Mouse (Mus musculus) forebrain, embryonic 14.5 days (tissue): ENCODE measurements around the gene Nipa1. TPM values are rescaled to one million over a fixed set of nuclear protein-coding genes. Genes with fewer than 3 reads are reported as not detected.

Source experiments
- ATAC-seq: fragments of 200-750 bp; cut with Nextera tagmentation; 2 replicates; pipeline ENCODE4 v1.8.0; 2017; ENCODE audit warnings: mild to moderate bottlenecking, moderate library complexity
- DNase-seq: peaks from one replicate; pipeline ENCODE4 v3.0.0-alpha.2; 2015; ENCODE audit warnings: low spot score
- H3K27ac ChIP-seq: fragments of 300-500 bp; sonication (generic); 2 replicates; pipeline ENCODE4 v1.5.1; 2014; ENCODE audit warnings: low read depth, mild to moderate bottlenecking, control low read depth, low read length, moderate library complexity
- H3K27me3 ChIP-seq: fragments of 300-500 bp; sonication (generic); replicated peaks from 2 replicates; pipeline ENCODE4 v1.6.1; 2014; ENCODE audit warnings: low read length, control low read depth, mixed read lengths; ENCODE audit not compliant: control insufficient read depth, insufficient read depth
- H3K36me3 ChIP-seq: fragments of 300-500 bp; sonication (generic); 2 replicates; pipeline ENCODE4 v1.6.1; 2014; ENCODE audit warnings: low read length, control low read depth; ENCODE audit not compliant: control insufficient read depth, insufficient read depth
- H3K4me1 ChIP-seq: fragments of 300-500 bp; sonication (generic); 2 replicates; pipeline ENCODE4 v1.6.1; 2014; ENCODE audit warnings: antibody characterized with exemption, low read length, control low read depth; ENCODE audit not compliant: control insufficient read depth, insufficient read depth
- H3K4me2 ChIP-seq: fragments of 300-500 bp; sonication (generic); 2 replicates; pipeline ENCODE4 v1.6.1; 2014; ENCODE audit warnings: mild to moderate bottlenecking, control low read depth, low read length
- H3K4me3 ChIP-seq: fragments of 300-500 bp; sonication (generic); 2 replicates; pipeline ENCODE4 v1.5.1; 2014; ENCODE audit warnings: low read depth, low read length, control low read depth
- H3K9ac ChIP-seq: fragments of 300-500 bp; sonication (generic); 2 replicates; pipeline ENCODE4 v1.6.1; 2014; ENCODE audit warnings: mild to moderate bottlenecking, low read length, control low read depth, moderate library complexity
- H3K9me3 ChIP-seq: fragments of 300-500 bp; sonication (generic); replicated peaks from 2 replicates; pipeline ENCODE4 v1.6.1; 2016; ENCODE audit warnings: low read length, control low read depth, mixed read lengths; ENCODE audit not compliant: control insufficient read depth
- WGBS: fragments of 180-500 bp; shearing (Covaris S2); extraction: QIAGEN DNeasy Blood & Tissue Kit; methylation state at CpG from one replicate; pipeline ENCODE4 v1.1.7; 2014; 5-methylcytosine and 5-hydroxymethylcytosine counted together
- polyA plus RNA-seq: library from polyadenylated mRNA; unstranded; fragments of >200 nt; fragmentation: Nextera tagmentation; extraction: Ambion mirVana; gene quantifications from 2 replicates; pipeline ENCODE4 v1.2.1, GENCODE M21; 2014

The Nipa1 gene
- polyA plus RNA-seq, 1 experiment from 2014 or later: 14.4 TPM

- Histone ChIP-seq H3K27ac (no peak overlapping the region), H3K36me3 (no peaks in the 10 kb centered on the region; the same call in 1 of the 2 replicates), H3K4me2 (no peak overlapping the region), H3K27me3 (no peaks in the 10 kb centered on the region), H3K4me3 (no peak overlapping the region), H3K9me3 (no peaks in the 10 kb centered on the region), H3K9ac (no peak overlapping the region), H3K4me1 (no peaks in the 10 kb centered on the region)
- ATAC-seq: no peak
- 89% methylated on average over 4 of the region's 4 CpGs for WGBS
- no peak for DNase-seq
These were observed 81.4 kb downstream of the Nipa1 start for GRCm38 (mm10) chr7:55938341-55938740.

DNA sequence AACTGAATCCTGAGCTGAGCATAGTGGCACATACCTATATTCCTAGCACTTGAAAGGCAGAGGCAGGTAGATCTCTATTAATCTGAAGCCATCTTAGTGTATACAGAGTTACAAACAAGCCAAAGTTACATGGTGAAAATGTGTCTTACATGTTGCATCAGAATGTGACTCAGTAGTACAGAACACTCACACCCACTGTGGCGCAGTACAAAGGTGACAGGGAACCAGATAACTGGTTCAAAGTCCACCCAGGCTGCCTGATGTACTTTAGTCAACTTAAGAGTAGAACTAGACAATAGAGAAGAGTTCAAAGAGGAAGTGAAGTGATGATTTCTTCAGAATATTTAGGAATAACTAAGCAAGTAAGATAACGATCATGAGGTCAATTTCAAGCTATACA is 84.7 kb downstream of the Nipa1 start:
- no peak overlapping the region for H3K27ac ChIP-seq
- no peak overlapping the region for H3K4me3 ChIP-seq
- no peaks in the 10 kb centered on the region for H3K9me3 ChIP-seq
- peaks cover 13% of the 10 kb centered on the region for H3K36me3 ChIP-seq
- ATAC-seq: no peak
- 94% methylated on average over 2 of the region's 2 CpGs for WGBS
- no peaks in the 10 kb centered on the region for H3K4me1 ChIP-seq
- no peaks in the 10 kb centered on the region for H3K27me3 ChIP-seq
- no peak for DNase-seq
- no peak overlapping the region for H3K9ac ChIP-seq
- H3K4me2 ChIP-seq: no peak overlapping the region

DNA sequence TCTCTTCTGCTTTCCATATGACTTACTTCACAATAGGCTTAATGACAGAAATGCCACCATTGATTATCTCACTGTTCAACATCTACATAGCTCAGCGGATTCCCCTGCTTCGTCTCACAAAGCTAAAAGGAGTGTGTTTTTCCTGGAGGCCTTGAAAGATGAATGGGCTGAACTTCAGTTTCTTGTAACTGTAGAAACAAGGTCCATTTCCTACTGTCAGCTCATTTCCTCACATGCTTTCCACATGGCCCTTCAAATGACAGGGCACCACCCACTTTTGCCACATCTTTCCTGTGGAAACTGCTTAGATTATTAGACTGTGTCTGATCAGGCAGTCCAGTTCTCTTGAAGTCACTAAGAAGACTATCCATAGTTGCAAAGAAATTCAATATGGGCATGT is 91.1 kb downstream of the Nipa1 start:
- H3K4me1 ChIP-seq: no peaks in the 10 kb centered on the region
- no peak for ATAC-seq
- WGBS: 79% methylated on average over 2 of the region's 2 CpGs
- H3K4me2 ChIP-seq: no peak overlapping the region
- DNase-seq: no peak
- H3K27ac ChIP-seq: no peak overlapping the region
- H3K9me3 ChIP-seq: no peaks in the 10 kb centered on the region
- no peak overlapping the region for H3K4me3 ChIP-seq
- no peaks in the 10 kb centered on the region for H3K27me3 ChIP-seq
- no peak overlapping the region for H3K9ac ChIP-seq
- H3K36me3 ChIP-seq: peaks cover 55% of the 10 kb centered on the region

Other genes with a start within 250 kb of the Nipa1 start
- gene Tubgcp5, start 225.8 kb downstream of the Nipa1 start, polyA plus RNA-seq: 31.2 and 32.5 TPM in 2 replicates
- 54.5 and 69.5 TPM in 2 replicates for gene Cyfip1, start 178.2 kb downstream of the Nipa1 start, polyA plus RNA-seq
- gene Nipa2, start 57.5 kb downstream of the Nipa1 start, polyA plus RNA-seq: 48.0 and 50.8 TPM in 2 replicates
- gene Herc2, start 30.2 kb upstream of the Nipa1 start, polyA plus RNA-seq: 27.4 and 43.6 TPM in 2 replicates
- gene Oca2, start 219.8 kb upstream of the Nipa1 start, polyA plus RNA-seq: 0.75 and 1.1 TPM in 2 replicates